Mouse (Mus musculus) heart, embryonic 14.5 days (tissue): ENCODE measurements around the gene Trim80. TPM values are rescaled to one million over a fixed set of nuclear protein-coding genes. Genes with fewer than 3 reads are reported as not detected.

Experiments used
- ATAC-seq: fragments of 200-750 bp; cut with Nextera tagmentation; 2 replicates; pipeline ENCODE4 v1.8.0; 2017; ENCODE audit warnings: low read depth, moderate TSS enrichment; ENCODE audit not compliant: insufficient number of reproducible peaks, insufficient read depth, low FRiP score
- H3K27ac ChIP-seq, 2 experiments: fragments of 200-500 bp in 1 of 2; fragments of 300-500 bp in 1 of 2; sonication (generic) in 1 of 2; replicated peaks in 1 of 2; 2 replicates each; pipeline ENCODE4 v1.5.1; 2012 to 2014; ENCODE audit warnings: low read depth in 2 of 2, low read length in 2 of 2, control low read depth in 1 of 2, mild to moderate bottlenecking in 1 of 2, mixed read lengths in 1 of 2; ENCODE audit not compliant: control insufficient read depth in 1 of 2, insufficient read depth in 1 of 2
- H3K27me3 ChIP-seq: fragments of 300-500 bp; sonication (generic); 2 replicates; pipeline ENCODE4 v1.6.1; 2014; ENCODE audit warnings: mild to moderate bottlenecking, low read length, control low read depth; ENCODE audit not compliant: control insufficient read depth, insufficient read depth
- H3K36me3 ChIP-seq: fragments of 300-500 bp; sonication (generic); 2 replicates; pipeline ENCODE4 v1.6.1; 2014; ENCODE audit warnings: mild to moderate bottlenecking, control low read depth, low read length, mixed read lengths; ENCODE audit not compliant: control insufficient read depth, insufficient read depth
- H3K4me1 ChIP-seq, 2 experiments: fragments of 200-500 bp in 1 of 2; fragments of 300-500 bp in 1 of 2; sonication (generic) in 1 of 2; 2 replicates each; pipeline ENCODE4 v1.6.1; 2012 to 2014; ENCODE audit warnings: low read length in 2 of 2, control low read depth in 1 of 2, mixed read lengths in 1 of 2; ENCODE audit not compliant: control insufficient read depth in 2 of 2, insufficient read depth in 2 of 2
- H3K4me2 ChIP-seq: fragments of 300-500 bp; sonication (generic); 2 replicates; pipeline ENCODE4 v1.6.1; 2014; ENCODE audit warnings: mild to moderate bottlenecking, low read length
- H3K4me3 ChIP-seq, 2 experiments: fragments of 200-500 bp in 1 of 2; fragments of 300-500 bp in 1 of 2; sonication (generic) in 1 of 2; 2 replicates each; pipeline ENCODE4 v1.5.1; 2012 to 2014; ENCODE audit warnings: low read length in 2 of 2, mild to moderate bottlenecking in 2 of 2, control low read depth in 1 of 2, low read depth in 1 of 2, moderate library complexity in 1 of 2; ENCODE audit not compliant: control insufficient read depth in 1 of 2, insufficient read depth in 1 of 2
- H3K9ac ChIP-seq: fragments of 300-500 bp; sonication (generic); 2 replicates; pipeline ENCODE4 v1.6.1; 2014; ENCODE audit warnings: mild to moderate bottlenecking, low read length
- H3K9me3 ChIP-seq: fragments of 300-500 bp; sonication (generic); 2 replicates; pipeline ENCODE4 v1.6.1; 2016; ENCODE audit warnings: low read length, control low read depth; ENCODE audit not compliant: control insufficient read depth
- WGBS: fragments of 180-500 bp; shearing (Covaris S2); extraction: QIAGEN DNeasy Blood & Tissue Kit; methylation state at CpG from one replicate; pipeline ENCODE4 v1.1.7; 2014; 5-methylcytosine and 5-hydroxymethylcytosine counted together
- polyA plus RNA-seq: library from polyadenylated mRNA; unstranded; fragments of >200 nt; fragmentation: Nextera tagmentation; extraction: Ambion mirVana; gene quantifications from 2 replicates; pipeline ENCODE4 v1.2.1, GENCODE M21; 2014

Trim80 gene
- 0.14 TPM in 1 of 2 replicates, not detected in the other for polyA plus RNA-seq

DNA sequence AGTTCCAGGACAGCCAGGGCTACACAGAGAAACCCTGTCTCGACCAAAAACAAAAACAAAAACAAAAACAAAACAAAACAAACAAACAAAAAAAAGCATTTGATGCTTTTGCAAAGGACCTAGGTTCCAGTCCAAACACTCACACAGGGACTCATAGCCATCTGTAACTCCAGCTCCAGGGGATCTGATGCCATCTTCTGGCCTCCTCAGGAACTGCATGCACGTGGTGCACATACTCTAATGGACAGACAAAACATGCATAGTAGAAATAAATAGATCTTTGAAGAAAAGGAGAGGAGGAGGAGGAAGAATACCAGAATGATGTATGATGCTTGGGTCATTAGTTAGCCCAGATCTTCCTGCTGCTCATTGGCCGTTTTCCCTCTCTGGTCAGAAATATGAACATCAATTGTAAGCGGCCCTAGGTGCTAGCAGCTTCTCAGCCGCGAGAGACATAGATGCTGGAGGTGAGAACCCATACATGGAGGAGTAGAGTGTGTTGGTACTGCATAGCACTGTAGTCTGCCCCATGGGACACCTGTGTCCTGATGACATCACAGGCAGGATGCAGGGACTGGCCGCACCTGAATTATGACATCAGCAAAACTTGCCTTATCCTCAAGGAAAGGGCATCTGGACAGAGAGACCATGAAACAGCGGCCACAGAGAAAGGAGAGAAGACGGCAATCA lies at the start of gene Trim80:
Trim80 (plus strand) TSS at position 640 of the 690 bp plus-strand sequence.
- Histone ChIP-seq H3K4me1 (peaks cover 6 to 12% of the 10 kb centered on the region in 2 experiments; a peak in 3 of 4 replicates), H3K4me2 (no peak within 1 kb of the TSS), H3K36me3 (no peaks in the 10 kb centered on the region), H3K27ac (no peak within 1 kb of the TSS), H3K4me3 (no peak within 1 kb of the TSS), H3K27me3 (no peaks in the 10 kb centered on the region), H3K9ac (no peak within 1 kb of the TSS), H3K9me3 (peaks cover 7% of the 10 kb centered on the region)
- 92% methylated on average over 9 of the region's 9 CpGs for WGBS
- ATAC-seq: no peak

GRCm38 (mm10) chr11:115391358-115391757 lies 49.0 kb upstream of the Trim80 start:
- Histone ChIP-seq H3K4me2 (no peak overlapping the region), H3K4me3 (no peak overlapping the region), H3K9ac (no peak overlapping the region), H3K27me3 (no peaks in the 10 kb centered on the region), H3K4me1 (peaks cover 5 to 6% of the 10 kb centered on the region in 2 experiments; a peak in 2 of 4 replicates), H3K9me3 (no peaks in the 10 kb centered on the region), H3K27ac (no peak overlapping the region), H3K36me3 (peaks cover 49% of the 10 kb centered on the region)
- 84% methylated on average over 7 of the region's 7 CpGs for WGBS
- ATAC-seq: no peak

DNA sequence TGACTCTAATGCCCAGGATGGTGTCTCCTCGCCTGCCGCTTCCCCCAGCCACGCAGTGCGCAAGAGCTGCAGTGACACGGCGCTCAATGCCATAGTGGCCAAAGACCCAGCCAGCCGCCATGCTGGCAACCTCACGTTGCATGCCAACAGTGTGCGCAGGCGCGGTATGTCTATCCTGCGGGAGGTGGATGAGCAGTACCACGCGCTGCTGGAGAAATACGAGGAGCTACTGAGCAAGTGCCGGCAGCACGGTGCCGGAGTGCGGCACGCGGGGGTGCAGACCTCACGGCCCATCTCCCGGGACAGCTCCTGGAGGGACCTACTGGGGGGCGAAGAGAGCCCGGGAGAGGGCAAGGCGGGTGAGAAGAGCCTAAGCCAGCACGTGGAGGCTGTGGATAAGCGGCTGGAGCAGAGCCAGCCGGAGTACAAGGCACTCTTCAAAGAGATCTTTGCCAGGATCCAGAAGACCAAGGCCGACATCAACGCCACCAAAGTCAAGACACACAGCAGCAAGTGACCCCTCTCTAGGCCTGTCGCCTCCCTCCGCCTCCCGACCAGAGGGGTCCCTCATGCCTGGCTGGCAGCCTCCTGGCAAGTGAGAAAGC lies 46.5 kb upstream of the Trim80 start:
- peak overlapping the region; percentile 21 to 27; a peak in 3 of 4 replicates for H3K4me3 ChIP-seq
- WGBS: 47% methylated on average over 34 of the region's 34 CpGs
- H3K9me3 ChIP-seq: no peaks in the 10 kb centered on the region
- H3K27ac ChIP-seq: no peak overlapping the region
- H3K4me2 ChIP-seq: peak overlapping the region; percentile 66
- H3K27me3 ChIP-seq: no peaks in the 10 kb centered on the region
- peak; percentile 29; the same call in 1 of the 2 replicates for ATAC-seq
- H3K36me3 ChIP-seq: peaks cover 49% of the 10 kb centered on the region
- peaks cover 5 to 6% of the 10 kb centered on the region in 2 experiments; a peak in 2 of 4 replicates for H3K4me1 ChIP-seq
- peak overlapping the region; percentile 31; the same call in 1 of the 2 replicates for H3K9ac ChIP-seq

DNA sequence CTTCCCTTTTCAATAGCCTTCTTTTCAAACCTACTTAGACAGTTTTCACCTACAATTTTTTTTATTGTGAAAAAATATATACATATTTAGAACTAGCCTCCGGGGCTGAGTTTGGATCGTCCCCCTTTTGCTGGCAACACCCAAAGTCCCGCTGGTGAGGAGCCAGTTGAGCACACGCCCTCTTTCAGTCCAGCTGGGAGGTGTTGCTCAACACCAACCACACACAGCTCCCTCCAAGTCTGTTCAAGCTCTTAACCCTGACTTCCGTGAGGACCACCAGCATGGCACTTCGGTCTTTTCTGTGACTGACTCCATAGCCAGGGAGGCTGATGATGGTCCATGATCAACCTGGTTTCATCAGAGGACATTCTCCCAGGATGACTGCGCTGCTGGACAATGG lies 42.3 kb upstream of the Trim80 start:
- no peak overlapping the region for H3K4me3 ChIP-seq
- H3K36me3 ChIP-seq: peaks cover 21% of the 10 kb centered on the region
- no peaks in the 10 kb centered on the region for H3K9me3 ChIP-seq
- no peaks in the 10 kb centered on the region for H3K27me3 ChIP-seq
- H3K27ac ChIP-seq: no peak overlapping the region
- H3K4me1 ChIP-seq: peaks cover 6 to 7% of the 10 kb centered on the region in 2 experiments; a peak in 2 of 4 replicates
- H3K4me2 ChIP-seq: no peak overlapping the region
- ATAC-seq: no peak
- WGBS: 67% methylated on average over 7 of the region's 7 CpGs
- no peak overlapping the region for H3K9ac ChIP-seq

- Histone ChIP-seq H3K4me3 (no peak overlapping the region), H3K36me3 (peaks cover 9% of the 10 kb centered on the region), H3K9ac (no peak overlapping the region), H3K27ac (no peak overlapping the region), H3K4me1 (peaks cover 0 to 13% of the 10 kb centered on the region in 2 experiments; a peak in 2 of 4 replicates), H3K27me3 (no peaks in the 10 kb centered on the region), H3K9me3 (no peaks in the 10 kb centered on the region), H3K4me2 (no peak overlapping the region)
- no peak for ATAC-seq
- WGBS: 61% methylated on average over 3 of the region's 3 CpGs
Observed at GRCm38 (mm10) chr11:115400126-115400525, 40.2 kb upstream of the Trim80 start.

GRCm38 (mm10) chr11:115400630-115401391 lies 39.5 kb upstream of the Trim80 start:
- peaks cover 8% of the 10 kb centered on the region; the same call in 1 of the 2 replicates for H3K36me3 ChIP-seq
- H3K27ac ChIP-seq: no peak overlapping the region

GRCm38 (mm10) chr11:115403338-115404124 lies 36.8 kb upstream of the Trim80 start, which contains the start of gene Mrpl58:
TSS of gene Mrpl58 (plus strand) at chr11:115403752.
- WGBS: 3% methylated on average over 50 of the region's 50 CpGs
- peak within 1 kb of the TSS; percentile 88 for H3K9ac ChIP-seq
- peak within 1 kb of the TSS; percentile 61 to 87 for H3K27ac ChIP-seq

More at GRCm38 (mm10) chr11:115400630-115401391, 39.5 kb upstream of the Trim80 start:
- Histone ChIP-seq H3K4me1 (peaks cover 0 to 14% of the 10 kb centered on the region in 2 experiments; a peak in 2 of 4 replicates), H3K27me3 (no peaks in the 10 kb centered on the region), H3K9ac (no peak overlapping the region), H3K9me3 (no peaks in the 10 kb centered on the region), H3K4me2 (no peak overlapping the region), H3K4me3 (no peak overlapping the region)
- WGBS: 51% methylated on average over 11 of the region's 11 CpGs
- ATAC-seq: no peak

More at GRCm38 (mm10) chr11:115403338-115404124, 36.8 kb upstream of the Trim80 start, which contains the start of gene Mrpl58:
- H3K36me3 ChIP-seq: peaks cover 28% of the 10 kb centered on the region
- H3K9me3 ChIP-seq: no peaks in the 10 kb centered on the region
- peak within 1 kb of the TSS; percentile 71 for H3K4me2 ChIP-seq
- H3K4me3 ChIP-seq: peak within 1 kb of the TSS; percentile 67 to 85
- peak; percentile 76 for ATAC-seq
- peaks cover 0 to 14% of the 10 kb centered on the region in 2 experiments; a peak in 2 of 4 replicates for H3K4me1 ChIP-seq
- H3K27me3 ChIP-seq: no peaks in the 10 kb centered on the region
